Mouse (Mus musculus) spleen, embryonic (tissue): ENCODE results near the gene Slc6a17.

Source experiments
- CTCF ChIA-PET: fragments of 350-600 bp; sonication (Branson Sonifier 250); formaldehyde crosslinking; loops from one replicate; lab custom pipeline; 2022; lab: Charles Lee

Slc6a17 gene

GRCm38 (mm10) chr3:107517631-107518108 is at the start of gene Slc6a17:
Gene Slc6a17, minus strand, starts transcription at chr3:107518018.
- CTCF ChIA-PET, result no interaction called here

GRCm38 (mm10) chr3:107565331-107565730 is 47.5 kb upstream of the Slc6a17 start:
- CTCF ChIA-PET, result no interaction called here

GRCm38 (mm10) chr3:107563880-107564279 is 46.1 kb upstream of the Slc6a17 start:
- CTCF ChIA-PET, result no interaction called here

GRCm38 (mm10) chr3:107562591-107562990 is 44.8 kb upstream of the Slc6a17 start:
- CTCF ChIA-PET, result no interaction called here

- CTCF ChIA-PET, result no interaction called here
Observed at GRCm38 (mm10) chr3:107562104-107562503, 44.3 kb upstream of the Slc6a17 start.

GRCm38 (mm10) chr3:107559183-107559582 is 41.4 kb upstream of the Slc6a17 start:
- CTCF ChIA-PET, result no interaction called here

GRCm38 (mm10) chr3:107558740-107559139 is 40.9 kb upstream of the Slc6a17 start:
- CTCF ChIA-PET, result no interaction called here

- CTCF ChIA-PET, result no interaction called here
Observed at GRCm38 (mm10) chr3:107554842-107555241, 37.0 kb upstream of the Slc6a17 start, which contains the start of gene Ubl4b. Gene Ubl4b, minus strand, starts transcription at chr3:107555073.

- CTCF ChIA-PET, result no interaction called here
Observed at GRCm38 (mm10) chr3:107550409-107551049, 32.7 kb upstream of the Slc6a17 start.

GRCm38 (mm10) chr3:107546956-107547355 is 29.1 kb upstream of the Slc6a17 start:
- CTCF ChIA-PET, result no interaction called here

- CTCF ChIA-PET, result no interaction called here
Observed at GRCm38 (mm10) chr3:107545716-107546412, 28.0 kb upstream of the Slc6a17 start.

- CTCF ChIA-PET, result no interaction called here
Observed at GRCm38 (mm10) chr3:107545278-107545677, 27.5 kb upstream of the Slc6a17 start.

- CTCF ChIA-PET, result no interaction called here
Observed at GRCm38 (mm10) chr3:107543158-107544080, 25.6 kb upstream of the Slc6a17 start.

GRCm38 (mm10) chr3:107542584-107542983 is 24.8 kb upstream of the Slc6a17 start:
- CTCF ChIA-PET, result no interaction called here

GRCm38 (mm10) chr3:107537504-107537889 is 19.7 kb upstream of the Slc6a17 start:
- CTCF ChIA-PET, result no interaction called here

GRCm38 (mm10) chr3:107536810-107537503 is 19.1 kb upstream of the Slc6a17 start:
- CTCF ChIA-PET, result no interaction called here

GRCm38 (mm10) chr3:107534951-107535350 is 17.1 kb upstream of the Slc6a17 start:
- CTCF ChIA-PET, result interaction anchor here (0.7 kb wide), 1 partner anchor 209 kb away, joined by 3 read pairs; no protein-coding TSS in a partner anchor

GRCm38 (mm10) chr3:107533532-107533931 is 15.7 kb upstream of the Slc6a17 start:
- CTCF ChIA-PET, result no interaction called here

- CTCF ChIA-PET, result no interaction called here
Observed at GRCm38 (mm10) chr3:107530581-107530980, 12.8 kb upstream of the Slc6a17 start.

- CTCF ChIA-PET, result no interaction called here
Observed at GRCm38 (mm10) chr3:107529182-107529581, 11.4 kb upstream of the Slc6a17 start.

GRCm38 (mm10) chr3:107528401-107529118 is 10.7 kb upstream of the Slc6a17 start:
- CTCF ChIA-PET, result no interaction called here
